Mouse (Mus musculus) adrenal gland, postnatal 4 days (tissue): ENCODE measurements around the gene Epm2a. TPM values are rescaled to one million over a fixed set of nuclear protein-coding genes. Genes with fewer than 3 reads are reported as not detected.
"Not testable (repeated sequence)": the region's sequence is repeated elsewhere in the genome, so short reads cannot be mapped to it uniquely, and the experiment has no call there.

Experiments used
- DNase-seq, 2 experiments: peaks; one replicate each; pipeline ENCODE4 v3.0.0; 2021 to 2022; ENCODE audit warnings: low spot score in 2 of 2, mixed read lengths in 2 of 2
- long read RNA-seq, 2 experiments: library from polyadenylated mRNA; stranded (forward); transcript quantifications; one replicate each; pipeline ENCODE4 v2.0.0; 2021
- total RNA-seq, 2 experiments: library from RNA; stranded (reverse); gene quantifications; 2 replicates each; pipeline ENCODE4 v1.2.3; 2021

Epm2a gene
- 10 to 100 TPM; 14.5 to 16.6 TPM for total RNA-seq
- long read RNA-seq, experiment 1, partial matches to known transcripts = 0 of 1 reads
- long read RNA-seq, experiment 1, other reads (novel, unspliced or antisense) = 1 of 1 reads
- long read RNA-seq, experiment 2, partial matches to known transcripts = 0 of 11 reads
- long read RNA-seq, experiment 2, other reads (novel, unspliced or antisense) = 10 of 11 reads

DNA sequence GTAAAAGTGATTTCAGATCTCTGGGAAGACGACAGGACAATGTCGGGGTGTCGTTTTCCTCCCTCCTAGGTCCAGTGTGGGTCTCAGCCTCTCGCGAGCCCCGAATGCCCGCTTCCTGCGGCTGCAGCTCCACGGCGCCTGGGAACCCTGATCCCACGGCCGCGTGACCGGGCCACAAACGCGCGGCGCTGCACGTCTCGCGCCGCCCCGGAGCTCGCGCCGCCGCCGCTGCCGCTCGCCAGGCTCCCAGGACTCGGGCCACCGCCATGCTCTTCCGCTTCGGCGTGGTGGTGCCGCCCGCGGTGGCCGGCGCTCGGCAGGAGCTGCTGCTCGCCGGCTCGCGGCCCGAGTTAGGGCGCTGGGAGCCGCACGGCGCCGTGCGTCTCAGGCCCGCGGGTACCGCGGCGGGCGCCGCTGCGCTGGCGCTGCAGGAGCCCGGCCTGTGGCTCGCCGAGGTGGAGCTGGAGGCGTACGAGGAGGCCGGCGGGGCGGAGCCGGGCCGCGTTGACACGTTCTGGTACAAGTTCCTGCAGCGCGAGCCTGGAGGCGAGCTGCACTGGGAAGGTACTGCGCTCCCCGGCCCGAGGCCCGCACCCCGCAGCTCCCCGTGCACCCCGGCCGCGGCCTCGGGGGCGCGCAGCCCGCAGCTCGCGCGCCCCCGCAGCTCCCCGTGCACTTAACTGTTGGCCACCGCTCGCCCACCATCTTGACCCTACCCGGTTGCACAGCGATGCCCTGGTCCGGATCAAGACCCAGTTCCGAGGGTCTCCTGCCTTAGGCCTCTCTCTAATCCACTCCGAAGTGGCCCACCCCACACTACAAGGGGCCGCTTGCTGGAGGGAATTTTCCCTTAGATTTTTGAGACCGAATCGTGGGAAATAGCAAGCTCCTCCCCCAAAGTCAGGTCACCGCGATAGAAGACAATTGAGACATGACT is at the start of gene Epm2a:
Gene Epm2a (plus strand): TSS at position 200 of the 937 bp plus-strand sequence.
- peak; percentile 61 to 69 for DNase-seq

DNA sequence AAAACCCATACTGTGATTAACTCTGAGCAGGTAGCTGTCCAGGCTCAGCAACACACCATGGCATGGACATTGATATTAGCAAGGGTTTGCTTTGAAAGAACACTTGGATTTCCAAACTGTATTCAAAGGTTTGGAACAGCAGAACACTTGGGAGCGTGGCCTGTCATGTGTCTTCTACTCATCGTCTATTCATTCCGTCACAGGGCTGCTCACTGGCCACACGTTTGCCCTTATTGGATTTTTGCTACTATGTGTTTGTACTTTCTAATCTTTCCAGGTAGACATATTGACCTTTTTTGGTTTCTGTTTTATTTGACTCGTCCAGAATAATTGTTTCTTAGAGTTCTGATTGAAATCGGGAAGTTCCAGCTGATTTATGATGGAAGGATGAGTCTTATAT is 44.8 kb upstream of the Epm2a start:
- DNase-seq = no peak

DNA sequence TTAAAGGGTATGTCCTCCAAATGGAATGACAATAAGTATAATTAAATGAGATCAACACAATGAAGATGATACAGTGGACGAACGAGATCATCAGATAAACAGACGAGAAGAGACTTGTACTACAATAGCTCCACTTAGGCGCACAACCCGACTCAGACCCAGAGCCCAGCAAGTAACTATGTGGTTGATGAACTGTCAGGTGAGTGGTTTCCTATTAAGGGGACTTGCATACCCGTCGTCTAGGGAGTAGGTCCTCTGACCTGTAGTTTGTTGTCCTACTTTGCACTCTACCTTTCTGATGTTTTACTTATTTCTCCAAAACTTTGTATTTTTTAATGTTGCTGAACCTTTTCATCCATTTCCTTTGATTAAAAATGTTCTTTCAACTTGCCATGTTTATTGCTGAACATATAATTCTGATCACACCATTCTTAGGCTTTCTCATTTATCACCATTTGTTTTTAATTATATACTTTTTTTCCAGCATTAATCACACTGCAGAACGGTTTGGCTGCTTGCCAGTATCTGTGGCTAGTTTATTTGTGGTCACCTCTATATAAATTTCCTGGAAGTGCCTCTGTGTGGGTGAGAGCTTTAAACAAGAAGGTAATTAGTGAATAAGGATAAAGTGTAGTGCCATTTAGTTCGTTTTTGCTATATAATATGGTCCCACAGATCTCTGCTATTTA is 37.7 kb upstream of the Epm2a start:
- DNase-seq = no peak

DNA sequence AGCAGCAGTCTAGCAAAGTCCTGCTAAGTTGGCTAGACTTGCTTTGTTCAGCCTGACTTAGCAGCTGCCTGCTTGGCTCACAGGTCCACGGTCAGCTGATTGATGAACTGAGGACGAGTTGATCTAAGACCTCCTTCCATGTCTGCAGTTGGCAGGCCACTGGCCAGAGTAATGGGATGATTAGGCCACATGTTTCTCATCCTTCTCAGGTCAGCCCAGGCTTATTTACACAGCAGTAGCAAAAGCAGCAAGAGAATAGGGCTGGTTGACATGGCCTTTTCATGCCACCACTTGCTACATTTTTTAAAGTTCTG is 37.2 kb upstream of the Epm2a start:
- no peak for DNase-seq

DNA sequence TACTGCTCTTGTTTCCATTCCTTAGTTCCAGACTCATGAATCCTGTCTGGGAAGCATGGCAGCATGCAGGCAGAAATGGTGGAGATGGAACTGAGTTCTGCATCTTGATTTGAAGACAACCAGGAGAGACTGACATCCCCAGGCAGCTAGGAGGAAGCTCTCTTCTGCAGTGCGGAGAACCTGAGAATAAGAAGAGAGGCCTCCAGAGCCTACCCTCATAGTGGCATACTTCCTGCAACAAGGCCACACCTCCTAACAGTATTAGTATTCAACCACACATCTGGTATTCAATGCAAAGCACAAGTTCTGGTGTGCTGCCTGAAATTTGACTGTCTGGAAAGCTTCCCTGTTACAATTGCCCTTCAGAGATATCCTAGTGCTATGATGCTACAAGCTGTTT is 33.3 kb upstream of the Epm2a start:
- DNase-seq = no peak

DNA sequence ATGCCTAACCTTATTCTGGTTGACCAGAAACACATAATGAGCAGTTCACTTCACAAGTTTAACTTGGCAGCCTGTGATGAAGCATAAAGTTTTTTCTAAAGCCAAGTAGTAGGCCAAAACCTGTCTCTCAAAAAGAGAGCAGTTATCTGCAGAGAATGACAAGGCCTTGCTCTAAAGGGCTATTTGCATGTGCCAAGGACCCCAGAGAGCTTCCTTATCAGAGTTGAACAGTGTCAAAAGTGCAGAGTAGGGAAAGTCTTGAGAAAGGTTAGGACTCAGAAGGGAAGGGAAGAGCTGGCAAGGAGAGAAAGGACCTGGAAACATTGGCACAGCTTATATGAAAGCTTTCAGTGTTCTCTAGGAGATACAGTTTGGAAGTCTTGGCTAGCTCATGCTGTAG is 32.7 kb upstream of the Epm2a start:
- no peak for DNase-seq

DNA sequence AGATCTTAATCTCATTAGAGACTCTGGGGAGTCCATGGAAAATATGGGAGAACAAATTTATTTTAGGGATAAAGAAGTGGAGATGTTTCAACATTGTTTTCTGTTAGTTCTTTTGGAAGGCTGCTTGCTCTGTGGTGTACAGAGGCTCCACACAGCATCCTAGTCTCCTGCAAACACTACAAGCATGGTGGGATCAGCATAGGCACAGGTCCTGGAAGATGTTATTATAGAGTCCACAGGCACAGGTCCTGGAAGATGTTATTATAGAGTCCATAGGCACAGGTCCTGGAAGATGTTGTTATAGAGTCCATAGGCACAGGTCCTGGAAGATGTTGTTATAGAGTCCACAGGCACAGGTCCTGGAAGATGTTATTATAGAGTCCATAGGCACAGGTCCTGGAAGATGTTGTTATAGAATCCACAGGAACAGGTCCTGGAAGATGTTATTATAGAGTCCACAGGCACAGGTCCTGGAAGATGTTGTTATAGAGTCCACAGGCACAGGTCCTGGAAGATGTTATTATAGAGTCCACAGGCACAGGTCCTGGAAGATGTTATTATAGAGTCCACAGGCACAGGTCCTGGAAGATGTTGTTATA is 25.2 kb upstream of the Epm2a start:
- DNase-seq = not testable (repeated sequence)

DNA sequence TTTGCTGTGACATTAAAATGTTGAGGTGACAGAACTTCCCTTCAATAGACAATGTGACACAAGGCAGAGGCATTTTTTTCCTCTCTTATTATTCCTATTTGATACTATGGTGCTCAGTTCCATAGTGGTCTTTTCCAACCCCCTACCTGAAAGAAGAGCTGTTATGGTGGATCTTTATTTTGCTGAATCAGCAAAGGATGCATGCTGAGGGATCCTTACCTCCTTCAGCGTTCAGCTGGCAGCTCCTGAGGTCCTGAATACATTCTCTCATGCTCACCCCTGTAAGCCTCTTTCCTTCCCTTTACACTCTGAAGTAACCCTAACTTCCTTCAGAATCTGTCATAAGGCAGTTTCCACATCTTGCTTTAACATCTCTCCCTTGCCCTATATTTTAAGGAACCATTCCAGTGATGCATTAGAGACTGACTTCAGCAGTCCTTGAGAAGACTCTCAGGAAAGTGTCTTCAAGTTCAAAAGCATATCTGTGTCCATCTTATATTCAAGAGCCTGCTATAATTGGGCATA is 23.7 kb upstream of the Epm2a start:
- DNase-seq = no peak

DNA sequence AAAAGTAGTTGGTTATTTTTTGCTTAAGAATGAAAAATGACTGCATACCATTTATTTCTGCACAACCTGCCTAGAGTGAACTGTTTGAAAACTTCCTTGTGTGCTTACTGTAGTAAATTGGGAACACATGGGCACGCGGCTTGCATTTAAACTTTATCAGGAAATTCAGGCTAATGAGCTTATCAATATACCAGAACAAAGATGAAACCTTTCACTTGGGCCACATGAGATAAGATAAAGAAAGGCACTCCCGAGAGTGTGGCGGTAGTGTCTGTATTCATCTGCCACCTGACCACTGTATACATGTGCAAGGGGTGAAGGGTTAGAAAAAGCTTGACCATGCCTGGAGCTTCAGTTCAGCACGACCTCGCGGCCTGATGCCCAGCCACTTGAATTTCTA is 20.9 kb upstream of the Epm2a start:
- DNase-seq = no peak

DNA sequence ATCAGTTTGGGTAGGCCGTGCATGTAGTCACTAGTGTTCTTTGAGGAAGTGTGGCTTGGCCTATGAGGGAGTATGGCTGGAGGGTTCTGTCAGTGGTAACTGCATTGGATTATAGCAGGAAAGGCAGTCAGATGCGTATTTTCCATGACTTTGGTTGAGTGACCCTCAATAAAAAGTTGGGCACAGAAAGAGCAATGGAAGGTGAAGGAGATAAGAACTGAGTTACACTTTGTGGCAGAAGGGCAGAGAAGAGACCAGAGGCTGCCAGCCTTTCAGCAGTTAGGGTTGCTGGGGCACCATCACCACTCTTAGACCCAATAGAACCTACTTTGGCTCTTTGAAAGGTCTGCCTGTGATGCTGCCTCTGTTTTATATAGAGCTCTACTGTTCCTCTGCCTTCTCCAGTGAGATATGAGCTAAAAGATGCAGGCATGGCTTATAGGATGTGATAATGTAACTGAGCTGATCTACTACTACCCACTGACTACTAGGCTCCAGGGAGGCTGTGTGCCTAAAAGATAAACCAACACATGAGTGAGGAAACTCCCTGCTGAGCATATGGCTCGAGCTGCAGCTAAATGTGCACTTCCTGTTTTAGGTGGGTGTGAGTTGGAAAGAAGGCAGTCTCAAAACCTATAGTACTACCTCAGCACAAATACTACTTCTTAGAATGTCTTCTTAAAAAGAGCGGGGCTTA is 19.9 kb upstream of the Epm2a start:
- DNase-seq = no peak

DNA sequence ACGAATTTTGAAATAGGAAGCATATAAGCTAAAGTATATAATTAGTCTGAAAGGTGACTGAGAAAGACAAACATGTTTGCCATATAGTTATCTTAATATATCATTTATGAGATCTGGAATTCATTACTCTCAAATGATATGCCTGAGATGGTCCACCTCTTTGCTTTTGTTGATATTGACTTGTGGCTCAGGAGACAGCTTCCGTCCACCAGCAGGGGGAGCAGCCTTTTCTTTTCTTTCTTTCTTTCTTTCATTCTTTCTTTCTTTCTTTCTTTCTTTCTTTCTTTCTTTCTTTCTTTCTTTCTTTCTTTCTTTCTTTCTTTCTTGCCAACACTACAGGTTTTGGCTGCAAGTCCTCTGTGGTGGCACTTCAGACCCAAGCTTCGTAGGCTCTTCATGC is 16.7 kb upstream of the Epm2a start:
- no peak for DNase-seq

DNA sequence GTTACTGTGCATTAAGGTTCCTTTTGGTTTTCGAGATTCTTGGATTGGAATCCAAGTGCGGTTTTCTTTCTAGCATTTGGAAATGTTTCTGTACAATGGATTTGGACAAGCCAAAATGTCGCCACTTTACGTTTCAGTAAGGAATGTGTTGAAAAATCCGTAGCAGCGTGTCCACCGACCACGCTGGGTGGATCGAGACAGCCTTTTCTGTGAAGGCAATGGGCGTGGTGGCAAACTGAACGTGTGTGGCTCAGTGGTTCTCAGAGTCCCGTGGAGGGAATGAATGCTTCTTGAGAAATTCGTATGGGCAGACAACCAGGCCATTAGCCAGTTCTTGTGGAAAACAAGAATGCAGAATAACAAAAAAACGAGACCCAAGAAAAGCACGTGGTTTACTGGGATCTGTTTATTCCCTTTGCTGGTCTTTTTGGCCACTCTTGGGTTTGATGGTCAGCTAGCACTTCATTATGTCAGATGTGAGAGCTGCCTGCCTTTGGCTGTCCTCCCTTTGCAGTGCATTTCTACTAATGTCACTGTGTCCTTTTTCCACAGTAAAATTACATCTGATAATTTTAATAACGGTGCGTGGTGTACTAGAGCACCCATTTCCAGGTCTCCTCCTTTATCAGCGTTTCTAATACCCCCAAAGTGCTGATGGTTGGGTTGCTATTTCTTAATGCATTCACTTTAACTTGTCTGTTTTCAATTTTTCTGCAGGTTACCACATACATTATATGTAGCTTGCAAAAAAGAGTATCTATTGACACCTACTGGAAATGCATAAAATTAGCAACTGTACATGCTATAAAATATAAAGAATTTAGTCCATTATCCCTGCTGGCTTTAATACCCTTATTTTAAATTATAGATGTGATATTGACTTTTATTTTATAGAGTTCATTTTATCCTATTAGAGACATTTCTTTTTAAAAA is 1.6 kb downstream of the Epm2a start:
- no peak for DNase-seq

DNA sequence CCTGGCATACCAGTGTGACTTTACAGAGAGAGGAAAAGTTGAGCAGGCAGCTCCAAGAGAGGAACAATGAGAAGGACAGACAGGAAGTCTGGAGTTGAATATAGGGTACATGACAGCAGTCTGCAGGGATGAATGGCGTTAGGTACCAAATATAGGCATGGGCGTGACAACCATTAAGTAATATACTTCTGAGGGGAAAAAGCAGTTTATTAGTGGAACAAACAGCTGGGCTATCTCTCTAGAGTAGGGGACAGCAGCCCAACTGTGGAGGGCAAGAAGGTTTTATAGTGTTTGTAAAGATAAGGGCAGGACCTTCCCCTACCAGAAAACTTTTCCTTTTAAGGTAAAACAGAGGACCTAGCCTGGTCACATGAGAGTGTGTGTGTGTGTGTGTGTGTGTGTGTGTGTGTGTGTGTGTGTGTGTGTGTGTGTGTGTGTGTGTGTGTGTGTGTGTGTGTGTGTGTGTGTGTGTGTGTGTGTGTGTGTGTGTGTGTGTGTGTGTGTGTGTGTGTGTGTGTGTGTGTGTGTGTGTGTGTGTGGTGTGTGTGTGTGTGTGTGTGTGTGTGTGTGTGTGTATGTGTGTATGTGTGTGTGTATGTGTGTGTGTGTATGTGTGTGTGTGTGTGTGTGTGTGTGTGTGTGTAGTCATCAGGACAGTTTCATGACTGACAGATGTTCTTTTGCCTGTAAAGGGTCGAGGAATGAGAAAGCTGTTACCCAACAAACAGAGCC is 7.2 kb downstream of the Epm2a start:
- not testable (repeated sequence) for DNase-seq

DNA sequence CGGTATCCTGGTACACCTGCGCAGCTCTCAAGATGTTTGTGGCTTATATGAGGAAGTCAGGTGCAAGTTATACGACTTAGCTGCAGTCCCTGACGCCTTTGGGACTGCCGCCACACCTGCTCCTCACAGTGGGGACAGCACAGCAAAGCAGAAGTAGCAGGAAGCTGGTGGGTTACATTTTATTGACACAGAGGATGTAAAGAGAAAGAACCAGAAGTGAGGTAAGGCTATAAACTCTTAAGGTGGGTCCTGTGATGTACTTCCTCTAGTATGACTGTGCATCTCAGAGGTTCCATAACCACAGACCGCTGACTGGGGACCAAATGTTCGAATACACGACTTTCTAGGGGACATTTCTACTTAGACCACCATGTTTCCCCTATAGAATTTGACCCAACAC is 11.4 kb downstream of the Epm2a start:
- DNase-seq = no peak

DNA sequence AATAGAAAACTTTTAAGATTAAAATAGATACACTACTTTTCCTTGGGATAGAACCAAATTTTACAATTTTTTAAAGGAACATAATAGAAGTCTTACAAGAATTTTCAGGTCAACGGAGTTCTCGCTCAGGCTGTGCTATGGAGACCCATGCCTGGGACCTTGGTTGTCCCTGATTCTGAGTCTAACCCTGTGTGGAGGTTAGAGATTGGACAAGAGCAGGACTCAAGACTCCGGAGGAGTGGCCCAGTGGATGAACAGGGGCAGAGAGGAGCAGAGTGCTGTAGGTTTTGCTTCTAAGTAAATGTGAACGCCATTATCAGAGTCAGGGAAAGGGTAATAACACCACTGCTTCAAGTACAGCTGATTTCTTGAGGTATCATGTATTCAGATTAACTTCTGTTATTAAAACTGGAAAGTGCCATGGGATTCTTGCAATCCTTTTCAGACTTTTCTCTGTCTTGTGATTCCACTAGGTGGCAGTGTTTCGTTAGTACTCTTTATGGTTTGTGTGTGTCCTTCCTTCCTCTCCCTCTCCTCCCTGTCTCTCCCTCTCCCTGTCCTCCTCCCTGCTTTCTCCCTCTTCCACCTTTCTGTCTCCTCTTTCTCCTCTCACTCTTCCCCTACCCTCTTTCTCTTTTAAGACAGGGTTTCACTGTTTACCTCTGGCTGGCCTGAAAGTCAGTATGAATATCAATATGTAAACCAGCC is 18.9 kb downstream of the Epm2a start:
- no peak for DNase-seq

DNA sequence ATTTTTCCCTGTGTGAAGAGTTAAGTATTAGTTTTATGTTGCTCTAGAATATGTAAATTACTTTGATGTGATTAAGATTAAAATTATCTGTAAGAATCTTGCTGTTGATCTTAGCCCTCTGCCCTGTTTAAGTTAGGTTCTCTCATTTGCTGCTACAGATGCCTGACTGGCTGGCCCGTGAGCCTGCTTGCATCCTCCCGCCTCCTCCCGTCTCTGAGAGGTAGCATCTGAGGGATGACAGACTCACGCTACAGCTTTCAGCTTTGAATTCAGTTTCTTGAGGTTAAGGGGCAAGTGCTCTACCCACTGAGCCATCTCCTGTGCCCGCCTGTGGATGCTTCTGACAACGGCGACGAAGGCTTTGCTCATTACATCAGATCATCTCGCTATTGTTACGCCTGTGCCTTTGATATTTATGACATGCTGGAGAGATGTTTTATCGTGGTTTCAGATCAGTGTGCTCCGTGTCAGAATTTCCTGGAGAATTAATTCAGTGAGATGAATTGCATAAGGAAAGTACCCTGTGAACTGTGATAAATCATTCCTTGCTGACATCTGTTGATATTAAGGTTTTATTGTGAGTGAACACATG is 19.8 kb downstream of the Epm2a start:
- DNase-seq = no peak

DNA sequence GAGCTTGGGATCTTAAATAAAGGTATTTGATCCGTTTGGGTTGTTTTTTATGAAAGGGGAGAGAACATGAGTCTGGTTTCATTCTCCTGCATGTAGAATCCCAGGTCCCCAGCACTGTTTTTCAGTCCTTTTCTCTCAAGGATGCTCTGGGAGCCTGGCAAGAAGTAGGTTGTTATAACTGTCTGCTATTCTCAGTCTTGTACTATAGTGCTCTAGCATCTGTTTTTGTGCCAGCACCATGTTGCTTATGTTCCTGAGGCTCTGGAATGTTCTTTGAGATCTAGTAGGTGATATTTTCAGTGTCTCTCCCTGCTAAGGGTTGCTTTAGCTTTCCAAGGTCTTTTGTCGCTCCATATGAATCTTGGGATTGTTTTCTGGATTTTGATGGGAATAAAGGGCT is 38.1 kb downstream of the Epm2a start:
- no peak for DNase-seq

DNA sequence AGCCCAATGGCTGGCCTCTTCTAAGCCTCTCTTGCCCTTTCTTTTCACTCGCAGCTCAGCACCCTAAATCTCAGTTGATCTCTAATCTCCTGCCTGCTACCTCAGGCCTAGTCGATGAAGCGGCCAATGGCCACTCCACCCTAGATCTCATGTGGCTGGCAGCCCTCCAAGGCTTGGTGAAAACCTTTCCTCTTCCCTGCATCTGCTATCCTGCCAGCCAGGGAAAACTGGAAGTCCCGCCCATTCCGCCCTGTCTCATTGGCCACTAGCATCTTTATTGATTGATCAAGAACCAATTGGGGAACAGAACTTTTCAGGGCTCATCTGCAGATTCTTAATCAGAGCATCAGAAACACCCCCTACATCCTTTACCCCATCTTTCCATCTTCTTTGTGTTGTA is 67.7 kb downstream of the Epm2a start:
- no peak for DNase-seq
